Mouse (Mus musculus) embryonic facial prominence, embryonic 12.5 days (tissue): ENCODE results near the gene Cdh26. TPM values are rescaled to one million over a fixed set of nuclear protein-coding genes. Genes with fewer than 3 reads are reported as not detected.

Experiments used
- ATAC-seq: fragments of 200-750 bp; cut with Nextera tagmentation; 2 replicates; pipeline ENCODE4 v1.8.0; 2017; ENCODE audit not compliant: insufficient number of reproducible peaks, insufficient read depth, low FRiP score, low TSS enrichment
- H3K27ac ChIP-seq: fragments of 300-500 bp; sonication (generic); 2 replicates; pipeline ENCODE4 v1.5.1; 2016; ENCODE audit warnings: mild to moderate bottlenecking
- H3K27me3 ChIP-seq: fragments of 300-500 bp; sonication (generic); 2 replicates; pipeline ENCODE4 v1.6.1; 2016; ENCODE audit warnings: mild to moderate bottlenecking, moderate library complexity
- H3K36me3 ChIP-seq: fragments of 300-500 bp; sonication (generic); 2 replicates; pipeline ENCODE4 v1.6.1; 2016; ENCODE audit warnings: mild to moderate bottlenecking
- H3K4me1 ChIP-seq: fragments of 300-500 bp; sonication (generic); 2 replicates; pipeline ENCODE4 v1.6.1; 2016
- H3K4me2 ChIP-seq: fragments of 300-500 bp; sonication (generic); replicated peaks from 2 replicates; pipeline ENCODE4 v1.6.1; 2016; ENCODE audit warnings: mild to moderate bottlenecking, moderate library complexity
- H3K4me3 ChIP-seq: fragments of 300-500 bp; sonication (generic); 2 replicates; pipeline ENCODE4 v1.5.1; 2016; ENCODE audit warnings: mild to moderate bottlenecking
- H3K9ac ChIP-seq: fragments of 300-500 bp; sonication (generic); 2 replicates; pipeline ENCODE4 v1.6.1; 2016; ENCODE audit warnings: mild to moderate bottlenecking, moderate library complexity
- H3K9me3 ChIP-seq: fragments of 300-500 bp; sonication (generic); 2 replicates; pipeline ENCODE4 v1.6.1; 2016; ENCODE audit warnings: mild to moderate bottlenecking, moderate library complexity
- WGBS: fragments of 180-500 bp; shearing (Covaris S2); methylation state at CpG from one replicate; pipeline ENCODE4 v1.1.7; 2016; 5-methylcytosine and 5-hydroxymethylcytosine counted together
- polyA plus RNA-seq: library from polyadenylated mRNA; unstranded; fragments of >200 nt; fragmentation: Nextera tagmentation; extraction: Ambion mirVana; gene quantifications from 2 replicates; pipeline ENCODE4 v1.2.1, GENCODE M21; 2016

Cdh26 gene
- polyA plus RNA-seq, 1 experiment from 2014 or later, result 0.58 TPM

DNA sequence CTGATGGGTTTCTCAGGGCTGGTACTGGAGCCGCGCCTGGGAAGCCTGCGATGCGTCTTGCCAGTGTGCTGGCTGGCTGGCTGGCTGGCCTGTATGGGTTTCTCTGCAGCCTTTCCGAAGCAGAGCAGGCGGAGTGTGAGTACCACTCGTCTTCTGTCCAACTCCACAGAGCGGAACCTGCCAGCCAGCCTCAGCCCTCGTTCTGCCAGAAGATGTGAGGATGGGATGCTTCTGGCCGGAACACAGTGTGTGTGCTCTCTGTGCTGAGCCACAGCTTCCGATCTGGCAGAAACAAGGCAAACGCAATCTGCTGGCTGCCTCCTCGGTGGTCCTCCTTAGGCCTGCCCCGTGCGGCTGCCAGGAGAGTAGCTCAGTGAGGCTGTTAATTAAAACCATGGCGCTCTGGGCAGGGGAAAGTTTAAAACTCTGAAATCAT lies 83.3 kb downstream of the Cdh26 start:
- Histone ChIP-seq H3K27me3 (peaks cover 19% of the 10 kb centered on the region), H3K4me1 (peaks cover 23% of the 10 kb centered on the region), H3K9me3 (no peaks in the 10 kb centered on the region), H3K36me3 (no peaks in the 10 kb centered on the region), H3K4me2 (peak overlapping the region; percentile 16; the same call in 1 of the 2 replicates), H3K27ac (peak overlapping the region; percentile 73), H3K4me3 (no peak overlapping the region), H3K9ac (no peak overlapping the region)
- 25% methylated on average over 16 of the region's 16 CpGs for WGBS
- ATAC-seq, result peak; percentile 48; the same call in 1 of the 2 replicates

DNA sequence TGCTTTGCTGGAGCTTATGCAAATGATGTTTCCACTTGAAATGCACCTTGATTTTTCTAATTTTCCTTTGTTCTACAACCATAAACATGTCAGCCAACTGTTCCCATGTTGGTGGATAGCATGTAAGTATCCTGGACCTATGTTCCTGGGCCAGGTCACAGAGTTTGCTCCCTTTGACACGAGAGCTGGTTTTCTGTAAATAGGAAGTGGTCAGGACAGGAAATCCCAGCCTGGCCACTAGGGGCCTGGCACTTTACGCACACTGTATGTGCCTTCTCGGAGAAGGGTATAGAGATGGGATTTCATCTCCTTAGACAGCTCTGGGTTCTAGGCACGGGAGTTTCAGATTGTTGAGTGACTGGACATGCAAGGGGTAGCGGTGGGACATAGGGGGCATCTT lies 86.1 kb downstream of the Cdh26 start:
- Histone ChIP-seq H3K27ac (no peak overlapping the region), H3K4me3 (no peak overlapping the region), H3K36me3 (no peaks in the 10 kb centered on the region), H3K4me1 (peaks cover 16% of the 10 kb centered on the region), H3K27me3 (peaks cover 15% of the 10 kb centered on the region), H3K9me3 (no peaks in the 10 kb centered on the region), H3K4me2 (no peak overlapping the region), H3K9ac (no peak overlapping the region)
- no peak for ATAC-seq
- WGBS, result 82% methylated on average over 5 of the region's 5 CpGs

DNA sequence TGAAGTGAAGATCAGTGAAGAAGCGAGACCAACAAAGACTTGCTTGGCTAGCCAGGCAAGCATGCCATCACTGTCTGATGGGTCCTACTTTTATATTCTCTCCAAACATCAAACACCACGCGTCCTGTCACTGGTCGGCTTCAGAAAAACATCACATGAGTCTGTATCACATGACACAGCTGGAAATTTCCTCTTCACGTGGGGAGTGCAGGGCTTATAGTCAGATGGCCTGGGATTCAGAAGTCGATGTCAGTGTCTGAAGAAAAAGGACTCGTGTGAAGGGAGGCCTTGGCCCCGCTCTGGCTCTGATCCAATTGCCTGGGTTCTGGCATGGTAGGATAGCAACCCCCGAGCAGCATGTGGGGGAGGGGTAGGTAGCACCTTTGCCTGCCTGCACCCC lies 86.6 kb downstream of the Cdh26 start:
- Histone ChIP-seq H3K4me2 (no peak overlapping the region), H3K9me3 (no peaks in the 10 kb centered on the region), H3K4me3 (no peak overlapping the region), H3K4me1 (peaks cover 16% of the 10 kb centered on the region), H3K27ac (no peak overlapping the region), H3K9ac (no peak overlapping the region), H3K27me3 (peaks cover 11% of the 10 kb centered on the region), H3K36me3 (no peaks in the 10 kb centered on the region)
- ATAC-seq, result no peak
- WGBS, result 80% methylated on average over 9 of the region's 9 CpGs

DNA sequence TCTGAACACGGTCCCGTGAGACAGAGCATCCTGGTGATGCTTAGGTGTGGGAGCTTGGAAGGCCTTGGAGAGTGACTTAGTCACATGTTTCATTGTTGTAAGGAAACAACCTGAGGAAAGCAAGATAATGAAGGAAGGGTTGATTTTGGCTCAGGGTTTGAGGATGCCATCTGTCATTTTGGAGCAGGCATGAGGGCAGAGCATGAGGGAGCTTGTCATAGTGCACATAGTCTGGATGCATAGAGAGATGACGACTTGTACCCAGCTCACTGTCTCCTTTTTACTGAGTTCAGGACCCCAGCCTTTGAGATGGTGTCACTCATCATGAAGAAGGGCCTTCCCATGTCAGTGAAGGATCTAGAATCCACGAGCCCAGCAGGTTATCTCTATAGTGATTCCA lies 89.0 kb downstream of the Cdh26 start:
- Histone ChIP-seq H3K9ac (no peak overlapping the region), H3K27me3 (peaks cover 11% of the 10 kb centered on the region), H3K4me3 (no peak overlapping the region), H3K9me3 (no peaks in the 10 kb centered on the region), H3K4me2 (no peak overlapping the region), H3K4me1 (peaks cover 4% of the 10 kb centered on the region; the same call in 1 of the 2 replicates), H3K36me3 (no peaks in the 10 kb centered on the region), H3K27ac (no peak overlapping the region)
- WGBS, result 81% methylated on average over 4 of the region's 4 CpGs
- no peak for ATAC-seq

DNA sequence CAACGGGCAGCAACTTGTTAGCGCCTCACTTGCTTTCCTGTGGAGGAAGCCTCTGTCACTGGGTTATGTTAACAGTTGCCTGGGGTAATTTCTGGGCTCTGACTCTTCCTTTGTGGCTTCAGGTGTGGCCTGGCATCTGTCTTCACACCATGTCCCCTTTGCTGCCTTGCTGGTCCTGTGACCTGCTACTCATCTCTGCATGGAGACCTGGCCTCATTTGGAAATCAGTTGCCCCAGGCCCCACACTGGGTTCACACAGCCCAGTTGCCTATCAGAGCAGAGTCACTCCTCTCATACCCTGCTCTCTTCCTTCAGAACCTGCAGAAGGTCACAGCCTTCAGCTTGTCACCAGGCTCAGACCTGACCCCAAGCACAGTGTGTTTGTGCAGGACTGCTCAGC lies 89.9 kb downstream of the Cdh26 start:
- Histone ChIP-seq H3K9me3 (no peaks in the 10 kb centered on the region), H3K4me2 (no peak overlapping the region), H3K4me3 (no peak overlapping the region), H3K27me3 (peaks cover 7% of the 10 kb centered on the region), H3K27ac (no peak overlapping the region), H3K4me1 (no peaks in the 10 kb centered on the region), H3K36me3 (no peaks in the 10 kb centered on the region), H3K9ac (no peak overlapping the region)
- ATAC-seq, result no peak
- 13% methylated on average over 2 of the region's 2 CpGs for WGBS

DNA sequence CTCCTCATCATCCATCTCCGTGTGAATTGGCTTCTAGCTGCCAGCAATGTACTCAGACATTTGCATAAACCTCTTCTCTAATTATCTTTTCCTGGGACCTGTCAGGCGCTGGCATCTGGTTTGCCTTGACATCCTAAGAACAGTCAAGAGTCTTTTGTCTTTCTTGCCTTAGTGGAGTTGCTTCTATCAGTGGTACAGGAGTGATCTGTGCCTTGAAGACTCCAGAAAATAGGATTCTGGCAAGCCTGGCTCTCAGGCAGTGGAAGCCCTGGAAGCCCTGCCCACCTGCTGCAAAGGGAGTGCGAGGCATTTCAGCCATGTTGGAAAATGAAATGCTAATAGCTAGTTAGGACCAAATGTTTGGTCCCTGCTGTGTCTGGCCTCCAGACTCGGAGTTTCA lies 92.0 kb downstream of the Cdh26 start:
- H3K9me3 ChIP-seq, result no peaks in the 10 kb centered on the region
- no peaks in the 10 kb centered on the region for H3K4me1 ChIP-seq
- H3K27ac ChIP-seq, result no peak overlapping the region
- H3K4me2 ChIP-seq, result no peak overlapping the region
- ATAC-seq, result no peak
- H3K27me3 ChIP-seq, result no peaks in the 10 kb centered on the region
- H3K9ac ChIP-seq, result no peak overlapping the region
- no peak overlapping the region for H3K4me3 ChIP-seq
- WGBS, result 47% methylated on average over 4 of the region's 4 CpGs
- no peaks in the 10 kb centered on the region for H3K36me3 ChIP-seq

DNA sequence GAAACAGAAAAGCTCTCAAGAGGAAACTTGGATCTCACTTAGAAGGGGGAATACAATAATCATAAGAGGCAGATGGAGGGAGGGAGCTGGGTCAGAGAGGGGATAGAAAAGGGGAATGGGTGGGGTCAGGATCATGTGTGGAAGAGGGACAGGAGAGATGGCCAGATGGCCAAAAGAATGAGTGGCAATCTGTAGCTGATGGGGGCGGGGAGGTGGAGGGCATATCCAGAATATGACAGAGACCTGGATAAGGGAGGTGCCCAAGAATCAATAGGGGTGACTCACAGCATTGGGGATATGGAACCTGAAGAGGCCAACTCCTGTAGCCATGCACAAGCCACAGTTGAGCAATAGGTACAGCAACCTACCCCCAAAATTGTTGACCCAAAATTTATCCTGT lies 92.5 kb downstream of the Cdh26 start:
- no peaks in the 10 kb centered on the region for H3K27me3 ChIP-seq

DNA sequence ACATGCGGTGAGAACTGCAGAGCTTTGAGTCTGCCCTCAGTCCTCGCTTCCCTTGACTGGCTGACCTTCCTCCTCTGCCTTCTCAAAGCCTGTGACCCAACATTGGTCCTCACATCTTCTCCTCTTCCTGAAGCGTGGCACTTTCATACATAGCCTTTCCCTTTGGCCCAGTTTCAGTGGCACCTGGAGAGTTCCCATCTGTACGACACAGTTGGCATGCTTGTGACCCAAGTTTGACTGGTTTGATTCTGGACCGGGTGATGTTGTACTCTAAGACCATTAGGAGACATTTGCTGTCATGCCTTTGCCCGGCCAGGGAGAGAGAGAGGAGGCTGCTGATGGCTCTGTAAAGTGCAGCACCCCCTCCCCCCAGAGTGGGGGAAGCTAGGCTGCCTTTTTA lies 96.4 kb downstream of the Cdh26 start:
- Histone ChIP-seq H3K9me3 (no peaks in the 10 kb centered on the region), H3K4me1 (no peaks in the 10 kb centered on the region), H3K9ac (no peak overlapping the region), H3K27me3 (no peaks in the 10 kb centered on the region), H3K36me3 (no peaks in the 10 kb centered on the region), H3K4me3 (no peak overlapping the region), H3K27ac (no peak overlapping the region), H3K4me2 (no peak overlapping the region)
- 82% methylated on average over 6 of the region's 6 CpGs for WGBS
- no peak for ATAC-seq

More for the DNA sequence above, 92.5 kb downstream of the Cdh26 start:
- Histone ChIP-seq H3K36me3 (no peaks in the 10 kb centered on the region), H3K4me1 (no peaks in the 10 kb centered on the region), H3K9me3 (no peaks in the 10 kb centered on the region), H3K4me2 (no peak overlapping the region), H3K27ac (no peak overlapping the region), H3K9ac (no peak overlapping the region), H3K4me3 (no peak overlapping the region)
- 87% methylated on average over 1 of the region's 1 CpGs for WGBS
- no peak for ATAC-seq

DNA sequence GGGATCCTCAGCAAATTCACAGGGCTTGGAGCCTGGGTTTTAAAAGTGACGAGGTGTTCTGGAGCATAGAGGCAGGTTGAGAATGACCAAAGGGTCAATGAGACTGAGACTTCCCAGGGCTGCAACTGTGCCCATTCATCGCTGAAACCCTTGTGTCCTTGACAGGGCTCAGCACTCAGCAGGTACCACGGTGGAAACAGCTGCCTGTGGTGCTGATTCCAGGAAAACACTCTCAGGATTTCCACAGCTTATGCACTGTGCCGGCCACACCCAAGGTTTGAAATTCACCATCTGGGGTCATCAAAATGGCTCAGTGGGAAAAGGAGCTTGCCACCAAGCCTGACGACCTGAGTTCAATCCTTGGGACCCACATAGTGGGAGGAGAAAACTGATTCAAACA lies 100.9 kb downstream of the Cdh26 start:
- Histone ChIP-seq H3K4me3 (no peak overlapping the region), H3K27me3 (no peaks in the 10 kb centered on the region), H3K4me1 (no peaks in the 10 kb centered on the region), H3K36me3 (no peaks in the 10 kb centered on the region), H3K9ac (no peak overlapping the region), H3K27ac (no peak overlapping the region), H3K4me2 (no peak overlapping the region), H3K9me3 (no peaks in the 10 kb centered on the region)
- no peak for ATAC-seq
- WGBS, result 71% methylated on average over 5 of the region's 5 CpGs

DNA sequence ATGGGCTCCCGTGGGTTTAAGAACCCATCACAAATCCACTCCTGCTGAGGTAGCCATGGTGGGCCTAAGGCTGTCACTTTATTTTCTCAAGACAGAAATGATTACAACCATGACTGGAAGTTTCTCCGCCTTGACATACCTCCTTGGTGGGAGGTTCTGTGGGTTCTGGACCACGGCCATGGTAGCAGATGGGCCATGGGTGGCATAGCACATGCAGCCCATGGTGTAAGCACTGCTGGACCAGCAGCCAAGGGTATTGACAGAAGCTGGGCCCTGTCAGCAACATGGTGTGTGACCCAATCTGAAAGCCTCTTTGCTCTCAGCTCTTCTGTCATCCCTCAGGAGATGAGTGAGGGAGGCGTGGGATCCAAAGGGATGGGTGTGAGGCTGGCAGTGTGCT lies 106.2 kb downstream of the Cdh26 start:
- Histone ChIP-seq H3K4me3 (no peak overlapping the region), H3K9me3 (no peaks in the 10 kb centered on the region), H3K4me2 (no peak overlapping the region), H3K36me3 (no peaks in the 10 kb centered on the region), H3K27ac (no peak overlapping the region), H3K4me1 (no peaks in the 10 kb centered on the region), H3K9ac (no peak overlapping the region), H3K27me3 (no peaks in the 10 kb centered on the region)
- 82% methylated on average over 4 of the region's 4 CpGs for WGBS
- no peak for ATAC-seq

Other genes with a start within 250 kb of the Cdh26 start
- gene Sycp2, start 22.8 kb upstream of the Cdh26 start, polyA plus RNA-seq, result 0.06 and 0.13 TPM in 2 replicates
- 4.6 and 4.9 TPM in 2 replicates for gene Ppp1r3d, start 16.1 kb upstream of the Cdh26 start, polyA plus RNA-seq
- gene Fam217b, start 16.0 kb upstream of the Cdh26 start, polyA plus RNA-seq, result 4.7 and 6.4 TPM in 2 replicates